Mouse (Mus musculus) C2C12 (cell line): ENCODE data around the gene Asrgl1.
"Not testable (repeated sequence)": the region's sequence is repeated elsewhere in the genome, so short reads cannot be mapped to it uniquely, and the experiment has no call there.

Source experiments
- CEBPB ChIP-seq: IDR thresholded peaks from one replicate; pipeline ENCODE4 v1.6.1; 2011; ENCODE audit warnings: low read depth, mild to moderate bottlenecking, control low read depth, moderate library complexity
- CTCF ChIP-seq: IDR thresholded peaks from one replicate; pipeline ENCODE4 v1.5.1; 2011; ENCODE audit not compliant: control insufficient read depth, insufficient read depth, insufficient read length
- MAX ChIP-seq: IDR thresholded peaks from one replicate; pipeline ENCODE4 v1.6.1; 2011; ENCODE audit warnings: mild to moderate bottlenecking, control low read depth
- MYOD1 ChIP-seq: IDR thresholded peaks from one replicate; pipeline ENCODE4 v1.6.1; 2011; ENCODE audit warnings: low read depth; ENCODE audit not compliant: control insufficient read depth, insufficient read length
- MYOG ChIP-seq: IDR thresholded peaks from one replicate; pipeline ENCODE4 v1.6.1; 2011; ENCODE audit not compliant: control insufficient read depth, insufficient read length; ENCODE audit errors: extremely low read depth
- USF1 ChIP-seq: IDR thresholded peaks from one replicate; pipeline ENCODE4 v1.6.1; 2011; ENCODE audit warnings: low read depth, mild to moderate bottlenecking, control low read depth, moderate library complexity

GRCm38 (mm10) chr19:9083892-9084291 lies 51.5 kb downstream of the Asrgl1 start:
- TF ChIP-seq CTCF, MYOG, MAX, USF1, MYOD1, CEBPB: not testable (repeated sequence)
